8 mouse cellular contexts compared by ENCODE assay signal in the genomic region with DNA sequence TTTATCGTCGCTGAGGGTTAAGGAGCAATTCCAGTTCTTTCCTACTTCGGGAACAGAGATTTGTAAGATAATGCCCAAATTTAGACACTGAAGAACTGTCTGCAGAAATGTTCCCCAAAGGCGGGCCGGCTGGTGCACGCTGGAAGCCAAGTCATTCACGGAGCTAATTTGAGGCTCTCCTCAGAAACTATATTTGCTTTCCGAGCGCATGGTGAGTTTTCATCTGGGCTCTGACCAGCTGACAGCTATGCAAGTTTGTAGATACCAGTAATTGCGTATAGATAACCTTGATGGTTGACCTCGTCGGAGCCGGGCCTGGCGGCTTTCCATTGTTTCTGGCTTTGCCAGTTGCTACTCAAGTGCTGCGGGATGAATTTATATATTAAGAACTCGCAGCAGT.
DNase-seq lines count a peak whose midpoint lies in the region; ATAC-seq and TF ChIP-seq lines count a peak whose summit lies in the region.

No protein-coding gene starts in this region.

- 42% methylated on average over 16 of the region's 16 CpGs for WGBS in hindbrain, embryonic 13.5 days
- WGBS in liver, postnatal 0 days (ENCODE audit: insufficient replicate concordance) = 40% methylated on average over 16 of the region's 16 CpGs
- WGBS in embryonic facial prominence, embryonic 10.5 days = 76% methylated on average over 16 of the region's 16 CpGs

- H3K4me1 ChIP-seq in hindbrain, embryonic 13.5 days (replicated peaks) = peaks cover 21% of the 10 kb centered on the region
- no peaks in the 10 kb centered on the region for H3K4me1 ChIP-seq in liver, postnatal 0 days (ENCODE audit: insufficient read depth)
- peaks cover 6% of the 10 kb centered on the region; the same call in 1 of the 2 replicates for H3K4me1 ChIP-seq in embryonic facial prominence, embryonic 10.5 days

- no peak for TF ChIP-seq CTCF in liver, postnatal 0 days (IDR thresholded peaks at IDR 0.05; ENCODE audit: low read depth)

- no peaks in the 10 kb centered on the region for H3K36me3 ChIP-seq in hindbrain, embryonic 13.5 days
- no peaks in the 10 kb centered on the region for H3K36me3 ChIP-seq in liver, postnatal 0 days (replicated peaks; ENCODE audit: insufficient read depth, low read length)
- no peaks in the 10 kb centered on the region for H3K36me3 ChIP-seq in embryonic facial prominence, embryonic 10.5 days (replicated peaks)

- H3K9ac ChIP-seq in hindbrain, embryonic 13.5 days = peak overlapping the region; percentile 10; the same call in 1 of the 2 replicates
- H3K9ac ChIP-seq in liver, postnatal 0 days (replicated peaks) = no peak overlapping the region

- no peaks in the 10 kb centered on the region for H3K9me3 ChIP-seq in hindbrain, embryonic 13.5 days
- no peaks in the 10 kb centered on the region for H3K9me3 ChIP-seq in liver, postnatal 0 days (ENCODE audit: low read length)
- no peaks in the 10 kb centered on the region for H3K9me3 ChIP-seq in embryonic facial prominence, embryonic 10.5 days

- DNase-seq in kidney, adult 18-20 months = peak; percentile 41
- no peak for DNase-seq in kidney, adult 9 months
- DNase-seq in frontal cortex, postnatal 36 days (ENCODE audit: low spot score in 2 of 2) = peak; percentile 15 to 43
- DNase-seq in liver, postnatal 0 days = no peak
- no peak for DNase-seq in cerebellum, adult 9-10 months
- no peak for DNase-seq in urinary bladder, postnatal 4 days (ENCODE audit: low spot score in 2 of 2)
- DNase-seq in embryonic facial prominence, embryonic 10.5 days (ENCODE audit: low spot score) = no peak

- TF ChIP-seq EP300 in liver, postnatal 0 days (IDR thresholded peaks at IDR 0.05; ENCODE audit: low read depth) = no peak

- 0 out of 2 replicates have a peak overlapping the region, but pooled peaks have one; percentile 10 for H3K4me3 ChIP-seq in hindbrain, embryonic 13.5 days
- no peak overlapping the region for H3K4me3 ChIP-seq in liver, postnatal 0 days (ENCODE audit: low read depth, low read length)
- H3K4me3 ChIP-seq in embryonic facial prominence, embryonic 10.5 days = no peak overlapping the region

- H3K27me3 ChIP-seq in hindbrain, embryonic 13.5 days = peaks cover 33% of the 10 kb centered on the region
- 0 out of 2 replicates have a peak, but pooled peaks cover 4% of the 10 kb centered on the region for H3K27me3 ChIP-seq in liver, postnatal 0 days (ENCODE audit: insufficient read depth, low read length)
- H3K27me3 ChIP-seq in embryonic facial prominence, embryonic 10.5 days (replicated peaks; ENCODE audit: low read depth, poor library complexity, severe bottlenecking) = peaks cover 13% of the 10 kb centered on the region

- H3K4me2 ChIP-seq in hindbrain, embryonic 13.5 days = peak overlapping the region; percentile 36
- peak overlapping the region; percentile 10; the same call in 1 of the 2 replicates for H3K4me2 ChIP-seq in liver, postnatal 0 days (ENCODE audit: low read depth, low read length)

- H3K27ac ChIP-seq in hindbrain, embryonic 13.5 days = no peak overlapping the region
- no peak overlapping the region for H3K27ac ChIP-seq in liver, postnatal 0 days (ENCODE audit: low read depth)
- H3K27ac ChIP-seq in embryonic facial prominence, embryonic 10.5 days (replicated peaks) = no peak overlapping the region

- ATAC-seq in hindbrain, embryonic 13.5 days (ENCODE audit: low FRiP score) = no peak
- ATAC-seq in liver, postnatal 0 days = no peak

Comparison
In these comparisons a context has a peak if more than half of its experiments do, and no peak if none do; other contexts are left out.
1. DNase-seq: peak in kidney, adult 18-20 months (single experiment) and frontal cortex, postnatal 36 days (2 of 2); none in kidney, adult 9 months (single experiment), liver, postnatal 0 days (single experiment), cerebellum, adult 9-10 months (single experiment), urinary bladder, postnatal 4 days (0 of 2) and embryonic facial prominence, embryonic 10.5 days (single experiment).